Mouse (Mus musculus) cerebellum, adult 2 months (tissue): ENCODE data around the gene Utp20.

Source experiments
- CTCF ChIP-seq: fragments of 200-500 bp; IDR thresholded peaks from 2 replicates; pipeline ENCODE4 v1.5.1; 2011; ENCODE audit warnings: low read depth, mild to moderate bottlenecking, control low read depth, low read length, moderate library complexity, borderline replicate concordance; ENCODE audit not compliant: insufficient read depth
- POLR2A ChIP-seq: fragments of 200-500 bp; IDR thresholded peaks from 2 replicates; pipeline ENCODE4 v1.6.1; 2011; ENCODE audit warnings: low read length, control low read depth, borderline replicate concordance; ENCODE audit not compliant: insufficient read depth

DNA sequence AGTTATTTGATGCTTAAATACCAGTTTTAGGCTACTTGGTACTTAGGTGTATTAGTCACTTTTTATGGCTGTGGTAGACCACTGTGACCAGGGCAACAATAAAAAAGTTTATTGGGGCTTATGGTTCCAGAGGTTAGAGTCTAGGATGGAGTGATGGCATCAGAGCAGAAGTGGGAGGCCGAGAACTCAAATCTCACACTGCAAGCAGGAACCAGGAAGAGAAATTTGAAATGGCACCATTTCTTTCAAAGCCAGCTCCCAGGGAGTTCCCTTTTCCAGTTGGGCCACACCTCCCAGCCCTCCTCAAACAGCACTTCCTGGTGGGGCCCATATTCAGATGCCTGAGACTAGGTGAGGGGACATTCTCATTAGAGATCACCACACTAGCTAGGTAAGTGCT is 86.8 kb downstream of the Utp20 start:
- TF ChIP-seq CTCF (no peak), POLR2A (no peak)
